Mouse (Mus musculus): ENCODE data around the gene Adipoq. TPM values are rescaled to one million over a fixed set of nuclear protein-coding genes. Genes with fewer than 3 reads are reported as not detected.
"Not testable (repeated sequence)": the region's sequence is repeated elsewhere in the genome, so short reads cannot be mapped to it uniquely, and the experiment has no call there.

Gene Adipoq
- polyA plus RNA-seq (2016; fragmentation: Nextera tagmentation; extraction: Ambion mirVana): not detected in 2 replicates

- 69% methylated on average over 3 of the region's 3 CpGs for WGBS (ENCODE audit: insufficient replicate concordance)
- no peaks in the 10 kb centered on the region for H3K4me1 ChIP-seq
- ATAC-seq: no peak
- no peak within 1 kb of the TSS for H3K9ac ChIP-seq
- no peaks in the 10 kb centered on the region for H3K27me3 ChIP-seq (replicated peaks)
- H3K4me2 ChIP-seq: no peak within 1 kb of the TSS
- no peak within 1 kb of the TSS for H3K27ac ChIP-seq
- H3K9me3 ChIP-seq (replicated peaks): no peaks in the 10 kb centered on the region
- H3K36me3 ChIP-seq: no peaks in the 10 kb centered on the region
- H3K4me3 ChIP-seq: no peak within 1 kb of the TSS
Measured at GRCm38 (mm10) chr16:23146280-23146679, at the start of gene Adipoq. Gene Adipoq, plus strand, starts transcription at chr16:23146536.

DNA sequence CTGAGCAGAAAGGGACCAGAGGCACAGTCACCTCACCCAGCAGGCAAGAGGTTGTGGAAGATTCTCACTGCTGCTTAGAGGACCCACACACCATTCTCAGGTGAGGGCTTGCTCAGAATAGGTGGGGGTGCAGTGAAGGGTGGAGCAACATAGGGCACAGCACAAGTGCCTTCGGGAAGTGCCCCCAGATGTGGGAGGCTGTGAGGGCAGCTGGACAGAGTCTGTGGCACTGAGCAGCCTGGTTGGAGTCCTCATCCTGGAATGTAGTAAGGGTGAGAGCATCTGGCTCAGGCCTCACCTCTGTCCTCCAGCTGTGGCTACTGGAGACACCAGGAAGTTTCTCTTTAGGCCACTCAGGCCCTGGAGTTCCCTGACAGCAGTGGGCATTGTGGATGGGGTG, 49.5 kb upstream of the Adipoq start:
- ATAC-seq; H3K27me3 ChIP-seq (replicated peaks); H3K9me3 ChIP-seq (replicated peaks); H3K36me3 ChIP-seq; H3K4me3 ChIP-seq; H3K4me2 ChIP-seq; H3K27ac ChIP-seq; H3K9ac ChIP-seq: not testable (repeated sequence)
- 73% methylated on average over 1 of the region's 1 CpGs for WGBS (ENCODE audit: insufficient replicate concordance)
- peaks cover 20% of the 10 kb centered on the region for H3K4me1 ChIP-seq

DNA sequence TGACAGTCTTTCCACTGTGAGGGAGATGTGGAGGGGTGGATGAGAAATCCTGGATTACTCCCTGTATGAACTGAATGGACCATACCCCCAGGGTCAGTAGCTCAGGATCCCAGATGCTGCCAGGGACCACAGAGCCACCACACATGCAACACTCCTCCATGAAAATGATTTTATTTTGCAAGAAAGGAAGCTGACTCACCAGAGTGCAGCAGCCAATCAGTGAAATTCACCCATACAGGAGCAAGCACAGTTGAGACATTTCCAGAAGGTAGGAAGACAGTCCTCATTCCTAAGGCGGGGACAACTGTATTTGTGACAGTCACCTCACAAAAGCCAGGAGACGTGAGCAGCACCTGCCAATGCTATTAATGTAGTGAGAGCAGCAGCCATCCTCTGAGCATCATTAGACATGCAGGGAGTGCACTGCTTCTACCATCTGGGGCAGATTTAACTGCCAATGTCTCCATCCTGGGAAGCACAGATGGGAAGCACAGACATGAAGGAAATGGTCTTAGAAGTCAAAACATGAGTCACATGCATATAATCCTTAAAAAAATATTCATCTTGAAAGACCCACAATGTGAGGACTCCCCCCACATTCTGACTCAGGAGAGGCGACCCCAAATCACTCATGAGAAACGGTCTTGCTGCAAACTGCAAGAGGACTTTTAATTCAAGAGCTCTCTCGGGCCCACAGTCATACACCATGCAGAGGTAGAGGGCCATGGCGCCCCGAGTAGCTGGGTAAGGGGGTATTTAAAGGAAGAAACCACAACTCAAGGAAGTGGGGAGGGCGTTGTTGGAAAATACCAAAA, 48.8 kb upstream of the Adipoq start:
- H3K4me3 ChIP-seq; H3K9me3 ChIP-seq (replicated peaks); H3K36me3 ChIP-seq; H3K4me2 ChIP-seq; H3K27me3 ChIP-seq (replicated peaks); H3K27ac ChIP-seq; H3K9ac ChIP-seq; ATAC-seq: not testable (repeated sequence)
- whole genome bisulfite sequencing (ENCODE audit: insufficient replicate concordance): 74% methylated on average over 8 of the region's 8 CpGs
- H3K4me1 ChIP-seq: peaks cover 24% of the 10 kb centered on the region

- peaks cover 30% of the 10 kb centered on the region for H3K4me1 ChIP-seq
- WGBS (ENCODE audit: insufficient replicate concordance): 90% methylated on average over 1 of the region's 1 CpGs
- not testable (repeated sequence) for H3K27me3 ChIP-seq (replicated peaks); H3K4me3 ChIP-seq; H3K36me3 ChIP-seq; H3K9ac ChIP-seq; H3K27ac ChIP-seq; H3K4me2 ChIP-seq; H3K9me3 ChIP-seq (replicated peaks); ATAC-seq
Measured at GRCm38 (mm10) chr16:23098105-23098452, 48.3 kb upstream of the Adipoq start.

- Histone ChIP-seq H3K27me3 (replicated peaks) (no peaks in the 10 kb centered on the region; the same call in 1 of the 2 replicates), H3K27ac (no peak overlapping the region), H3K4me1 (peaks cover 40% of the 10 kb centered on the region), H3K4me3 (peak overlapping the region; percentile 38), H3K9me3 (replicated peaks) (no peaks in the 10 kb centered on the region), H3K9ac (peak overlapping the region; percentile 5), H3K36me3 (no peaks in the 10 kb centered on the region), H3K4me2 (peak overlapping the region; percentile 54)
- 25% methylated on average over 12 of the region's 12 CpGs for WGBS (ENCODE audit: insufficient replicate concordance)
- ATAC-seq: no peak
Measured at GRCm38 (mm10) chr16:23099632-23100031, 46.7 kb upstream of the Adipoq start.

- Histone ChIP-seq H3K4me1 (peaks cover 40% of the 10 kb centered on the region), H3K9me3 (replicated peaks) (no peaks in the 10 kb centered on the region), H3K27me3 (replicated peaks) (no peaks in the 10 kb centered on the region; the same call in 1 of the 2 replicates), H3K27ac (peak overlapping the region; percentile 23; the same call in 1 of the 2 replicates), H3K9ac (peak overlapping the region; percentile 5), H3K4me3 (peak overlapping the region; percentile 38), H3K4me2 (peak overlapping the region; percentile 54), H3K36me3 (no peaks in the 10 kb centered on the region)
- peak; percentile 29; the same call in 1 of the 2 replicates for ATAC-seq
- WGBS (ENCODE audit: insufficient replicate concordance): 5% methylated on average over 9 of the region's 9 CpGs
Measured at GRCm38 (mm10) chr16:23100099-23100575, 46.2 kb upstream of the Adipoq start.

- Histone ChIP-seq H3K27ac (peak overlapping the region; percentile 23; the same call in 1 of the 2 replicates), H3K4me1 (peaks cover 40% of the 10 kb centered on the region), H3K9ac (peak overlapping the region; percentile 5), H3K4me2 (peak overlapping the region; percentile 54), H3K9me3 (replicated peaks) (no peaks in the 10 kb centered on the region), H3K27me3 (replicated peaks) (no peaks in the 10 kb centered on the region; the same call in 1 of the 2 replicates), H3K4me3 (peak overlapping the region; percentile 38), H3K36me3 (no peaks in the 10 kb centered on the region)
- peak; percentile 46; the same call in 1 of the 2 replicates for ATAC-seq
- WGBS (ENCODE audit: insufficient replicate concordance): 8% methylated on average over 10 of the region's 10 CpGs
Measured at GRCm38 (mm10) chr16:23100613-23101012, 45.7 kb upstream of the Adipoq start.

DNA sequence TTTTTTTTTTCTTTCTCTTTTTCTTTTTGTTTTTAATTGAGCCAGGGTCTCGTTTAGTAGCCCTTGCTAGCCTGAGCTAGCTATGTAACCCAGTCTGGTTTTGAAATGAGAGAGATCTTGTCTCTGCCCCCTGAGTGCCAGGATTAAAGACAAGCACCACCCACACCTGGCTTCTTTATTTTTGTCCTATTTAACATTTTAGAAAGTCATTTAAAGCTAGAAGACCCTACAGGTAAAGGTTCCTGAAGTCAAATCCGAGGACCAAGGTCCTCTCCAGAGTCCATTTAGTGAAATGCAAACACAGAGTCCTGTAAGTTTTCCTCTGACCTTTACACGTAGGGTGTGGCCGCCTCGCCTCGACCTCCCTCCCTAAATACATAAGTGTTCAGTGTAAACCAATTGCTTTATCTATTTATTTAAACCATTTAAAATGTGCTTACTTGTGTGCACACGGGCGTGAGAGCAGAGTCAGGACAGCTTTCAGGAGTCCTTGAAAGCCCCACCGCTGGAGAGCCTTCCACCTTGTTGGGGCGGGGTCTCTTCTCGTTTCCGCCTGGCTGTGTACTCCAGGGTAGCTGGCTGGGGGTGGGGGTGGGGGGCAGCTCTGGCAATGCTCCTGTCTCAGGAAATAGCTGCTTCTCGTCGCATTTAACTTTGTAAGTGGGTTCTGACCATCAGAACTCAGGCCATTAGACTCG, 43.8 kb upstream of the Adipoq start:
- ATAC-seq: no peak
- no peaks in the 10 kb centered on the region; the same call in 1 of the 2 replicates for H3K27me3 ChIP-seq (replicated peaks)
- no peaks in the 10 kb centered on the region for H3K9me3 ChIP-seq (replicated peaks)
- peak overlapping the region; percentile 71 for H3K9ac ChIP-seq
- H3K27ac ChIP-seq: peak overlapping the region; percentile 71
- WGBS (ENCODE audit: insufficient replicate concordance): 2% methylated on average over 15 of the region's 15 CpGs
- peaks cover 45% of the 10 kb centered on the region for H3K4me1 ChIP-seq
- peak overlapping the region; percentile 59 for H3K4me3 ChIP-seq
- peak overlapping the region; percentile 83 for H3K4me2 ChIP-seq
- no peaks in the 10 kb centered on the region for H3K36me3 ChIP-seq

DNA sequence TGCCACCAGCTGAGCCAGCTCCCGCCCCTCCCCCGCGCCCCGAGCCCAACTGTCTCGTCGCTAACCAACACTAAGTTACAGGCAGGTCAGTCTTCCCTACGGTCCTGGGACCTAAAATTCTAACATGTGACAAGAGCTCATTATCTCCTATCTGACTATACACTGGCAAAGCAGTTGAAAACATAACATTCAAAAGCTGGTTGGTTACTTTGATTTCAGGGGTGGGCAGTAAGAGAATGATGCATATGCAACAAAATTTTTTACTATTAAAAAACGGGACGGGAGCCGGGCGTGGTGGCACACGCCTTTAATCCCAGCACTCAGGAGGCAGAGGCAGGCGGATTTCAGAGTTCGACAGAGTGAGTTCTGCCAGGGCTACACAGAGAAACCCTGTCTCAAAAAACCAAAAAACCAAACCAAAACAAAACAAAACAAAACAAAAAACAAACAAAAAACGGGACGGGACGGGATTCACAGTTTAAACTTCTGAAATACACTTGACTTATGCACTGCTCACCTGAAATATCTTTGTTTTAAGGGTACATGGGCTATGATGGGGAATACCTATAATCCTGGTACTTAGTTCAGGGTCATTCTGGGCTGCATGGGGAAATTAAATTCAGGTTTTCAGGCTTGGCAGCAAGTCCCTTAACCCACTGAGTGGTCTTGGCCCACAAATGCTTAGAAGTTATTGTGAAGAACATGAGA, 43.1 kb upstream of the Adipoq start:
- Histone ChIP-seq H3K36me3 (peaks cover 3% of the 10 kb centered on the region), H3K4me2 (peak overlapping the region; percentile 83), H3K27me3 (replicated peaks) (no peaks in the 10 kb centered on the region; the same call in 1 of the 2 replicates), H3K4me3 (peak overlapping the region; percentile 59), H3K9me3 (replicated peaks) (no peaks in the 10 kb centered on the region), H3K9ac (peak overlapping the region; percentile 71), H3K4me1 (peaks cover 45% of the 10 kb centered on the region), H3K27ac (peak overlapping the region; percentile 71)
- ATAC-seq: no peak
- 22% methylated on average over 17 of the region's 17 CpGs for WGBS (ENCODE audit: insufficient replicate concordance)

- no peak overlapping the region for H3K27ac ChIP-seq
- no peaks in the 10 kb centered on the region for H3K9me3 ChIP-seq (replicated peaks)
- peaks cover 45% of the 10 kb centered on the region for H3K4me1 ChIP-seq
- no peak overlapping the region for H3K4me3 ChIP-seq
- no peak overlapping the region for H3K9ac ChIP-seq
- peaks cover 9% of the 10 kb centered on the region for H3K36me3 ChIP-seq
- WGBS (ENCODE audit: insufficient replicate concordance): 40% methylated on average over 2 of the region's 2 CpGs
- no peaks in the 10 kb centered on the region; the same call in 1 of the 2 replicates for H3K27me3 ChIP-seq (replicated peaks)
- no peak overlapping the region for H3K4me2 ChIP-seq
- ATAC-seq: no peak
Measured at GRCm38 (mm10) chr16:23103841-23104240, 42.5 kb upstream of the Adipoq start.

DNA sequence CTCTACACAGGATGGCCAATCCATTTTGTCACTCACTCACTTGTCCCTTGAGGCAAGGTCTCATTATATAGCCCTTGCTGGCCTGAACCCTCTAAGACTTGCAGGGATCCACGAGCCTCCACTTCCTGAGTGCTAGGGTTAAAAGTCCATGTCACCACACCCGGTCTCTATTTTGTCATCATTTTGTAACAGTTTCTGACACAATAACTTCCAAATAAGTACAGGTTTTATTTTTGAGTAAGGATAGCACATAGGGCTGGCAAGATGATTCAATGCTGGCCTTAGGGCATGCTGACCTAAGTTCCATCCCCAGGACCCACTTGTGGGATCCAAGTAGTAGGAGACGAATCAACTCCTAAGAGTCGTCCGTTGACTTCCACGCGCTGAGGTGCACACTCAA, 40.2 kb upstream of the Adipoq start:
- Histone ChIP-seq H3K9me3 (replicated peaks) (no peaks in the 10 kb centered on the region), H3K27me3 (replicated peaks) (no peaks in the 10 kb centered on the region), H3K9ac (no peak overlapping the region), H3K4me1 (peaks cover 47% of the 10 kb centered on the region), H3K36me3 (peaks cover 32% of the 10 kb centered on the region), H3K27ac (no peak overlapping the region), H3K4me2 (peak overlapping the region; percentile 81), H3K4me3 (no peak overlapping the region)
- ATAC-seq: no peak
- WGBS (ENCODE audit: insufficient replicate concordance): 64% methylated on average over 7 of the region's 7 CpGs

Measured in liver, embryonic 12.5 days (tissue).